Mouse (Mus musculus) 3T3-L1 (cell line): ENCODE measurements around the gene H2-Ob.

Experiments used
- DNase-seq: peaks from one replicate; pipeline ENCODE4 v3.0.0-alpha.2; 2015; ENCODE audit warnings: low read depth, low spot score

H2-Ob gene

GRCm38 (mm10) chr17:34238706-34239105 lies at the start of gene H2-Ob:
TSS of gene H2-Ob (plus strand) at chr17:34238903.
- DNase-seq, result peak; percentile 51

- no peak for DNase-seq
These were observed 49.7 kb upstream of the H2-Ob start for GRCm38 (mm10) chr17:34188986-34189385.

GRCm38 (mm10) chr17:34192852-34193251 lies 45.9 kb upstream of the H2-Ob start:
- no peak for DNase-seq

DNA sequence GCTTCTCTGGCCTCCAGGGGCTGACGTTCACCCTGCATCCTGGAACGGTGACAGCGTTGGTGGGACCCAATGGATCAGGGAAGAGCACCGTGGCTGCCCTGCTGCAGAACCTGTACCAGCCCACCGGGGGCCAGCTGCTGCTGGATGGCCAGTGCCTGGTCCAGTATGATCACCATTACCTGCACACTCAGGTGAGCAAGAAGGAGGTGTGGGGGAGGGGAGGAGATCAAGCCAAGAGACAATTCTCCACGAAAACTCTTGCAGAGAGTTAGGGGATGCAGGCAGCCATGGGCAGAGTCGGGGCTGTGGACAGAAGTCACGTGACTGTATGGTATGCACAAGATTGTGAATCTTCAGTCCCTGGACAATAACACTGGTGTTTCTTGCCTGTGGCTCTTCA lies 45.2 kb upstream of the H2-Ob start:
- no peak for DNase-seq

- DNase-seq, result no peak
These were observed 44.0 kb upstream of the H2-Ob start for GRCm38 (mm10) chr17:34194723-34195122.

GRCm38 (mm10) chr17:34196491-34196890 lies 42.2 kb upstream of the H2-Ob start:
- no peak for DNase-seq

GRCm38 (mm10) chr17:34196941-34197894 lies 41.5 kb upstream of the H2-Ob start, which contains the start of gene Psmb8:
TSS of gene Psmb8 (plus strand) at chr17:34197721.
- DNase-seq, result peak; percentile 73

GRCm38 (mm10) chr17:34197904-34198520 lies 40.7 kb upstream of the H2-Ob start:
- no peak for DNase-seq

DNA sequence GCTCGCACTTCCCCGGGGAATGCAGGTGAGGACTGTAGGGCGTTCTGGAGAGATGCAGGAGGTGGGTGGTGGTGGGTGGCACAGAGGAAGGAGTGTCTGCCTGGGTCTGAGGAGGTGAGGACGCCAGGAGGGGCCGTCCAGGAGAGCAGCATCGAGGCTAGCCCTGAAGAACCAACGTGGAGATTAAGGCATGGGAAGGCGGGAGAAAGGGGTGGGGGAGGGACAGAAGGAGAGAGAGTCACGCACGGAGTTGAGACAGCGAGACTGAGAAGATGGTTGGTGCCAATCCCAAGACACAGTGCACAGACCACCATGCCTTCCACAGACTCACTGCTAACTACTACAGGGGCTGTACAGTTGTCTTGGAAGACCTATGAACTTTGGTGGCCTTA lies 40.2 kb upstream of the H2-Ob start:
- no peak for DNase-seq

DNA sequence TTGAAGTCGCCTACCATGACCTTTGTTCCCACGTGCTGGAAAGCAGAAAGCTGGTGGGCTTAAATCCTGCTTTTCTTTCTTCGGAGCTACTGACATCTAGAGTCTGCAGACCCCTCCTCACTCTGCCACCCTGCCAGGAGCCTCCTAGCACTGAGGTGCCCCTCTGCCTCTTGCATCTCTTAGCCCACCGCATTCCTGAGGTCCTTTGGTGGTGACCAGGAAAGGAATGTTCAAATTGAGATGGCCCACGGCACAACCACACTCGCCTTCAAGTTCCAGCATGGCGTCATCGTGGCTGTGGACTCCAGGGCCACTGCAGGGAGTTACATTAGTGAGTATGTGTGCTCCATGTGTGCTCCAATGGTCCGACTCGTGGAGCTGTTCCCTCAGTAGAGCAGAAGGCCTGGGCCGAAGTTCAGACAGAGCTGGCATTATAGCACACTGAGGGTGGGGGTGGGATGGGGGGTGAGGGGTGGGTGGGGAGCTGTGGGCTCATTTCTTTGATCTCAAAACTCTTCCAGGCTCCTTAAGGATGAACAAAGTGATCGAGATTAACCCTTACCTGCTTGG lies 39.6 kb upstream of the H2-Ob start:
- no peak for DNase-seq

DNA sequence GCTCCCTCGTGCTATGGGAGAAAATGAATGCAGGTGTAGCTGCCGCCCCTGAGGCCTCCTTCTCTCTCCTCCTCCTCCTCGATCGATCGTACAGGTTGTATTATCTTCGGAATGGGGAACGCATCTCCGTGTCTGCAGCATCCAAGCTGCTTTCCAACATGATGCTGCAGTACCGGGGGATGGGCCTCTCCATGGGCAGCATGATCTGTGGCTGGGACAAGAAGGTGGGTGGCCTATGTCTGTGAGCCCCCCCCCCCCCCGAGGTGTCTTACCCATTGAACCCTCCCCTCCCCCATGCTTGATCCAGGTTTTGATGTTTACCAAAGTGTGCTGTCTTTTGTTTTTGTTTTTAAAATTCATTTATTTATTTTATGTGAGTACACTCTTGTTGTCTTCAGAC lies 38.7 kb upstream of the H2-Ob start:
- DNase-seq, result no peak

DNA sequence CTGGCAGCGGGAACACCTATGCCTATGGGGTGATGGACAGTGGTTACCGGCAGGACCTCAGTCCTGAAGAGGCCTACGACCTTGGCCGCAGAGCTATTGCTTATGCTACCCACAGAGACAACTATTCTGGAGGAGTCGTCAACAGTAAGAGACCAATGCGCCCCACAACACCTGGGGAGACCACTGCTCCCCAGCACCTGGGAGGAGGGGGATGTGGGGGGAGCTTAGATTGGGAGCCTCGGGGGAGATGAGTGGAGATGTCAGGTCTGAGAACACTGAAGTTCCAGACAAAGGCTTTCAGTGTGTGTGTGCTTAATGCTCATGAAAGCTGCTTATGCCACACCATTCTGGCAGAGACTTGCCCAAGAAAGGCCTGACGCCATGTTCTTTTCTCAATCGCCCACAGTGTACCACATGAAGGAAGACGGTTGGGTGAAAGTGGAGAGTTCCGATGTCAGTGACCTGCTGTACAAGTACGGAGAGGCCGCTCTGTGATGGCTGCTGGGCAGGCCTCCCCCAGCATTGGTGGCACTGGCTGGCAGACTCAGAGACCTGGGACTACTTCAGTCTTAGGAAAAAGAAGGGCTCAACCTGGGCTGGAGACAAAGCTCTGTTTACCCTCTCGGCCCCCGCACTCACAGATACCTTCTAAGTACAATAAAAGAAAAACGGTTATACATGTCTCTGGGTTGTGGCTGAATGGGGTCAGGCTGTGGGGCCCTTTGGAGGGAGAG lies 37.8 kb upstream of the H2-Ob start:
- no peak for DNase-seq

DNA sequence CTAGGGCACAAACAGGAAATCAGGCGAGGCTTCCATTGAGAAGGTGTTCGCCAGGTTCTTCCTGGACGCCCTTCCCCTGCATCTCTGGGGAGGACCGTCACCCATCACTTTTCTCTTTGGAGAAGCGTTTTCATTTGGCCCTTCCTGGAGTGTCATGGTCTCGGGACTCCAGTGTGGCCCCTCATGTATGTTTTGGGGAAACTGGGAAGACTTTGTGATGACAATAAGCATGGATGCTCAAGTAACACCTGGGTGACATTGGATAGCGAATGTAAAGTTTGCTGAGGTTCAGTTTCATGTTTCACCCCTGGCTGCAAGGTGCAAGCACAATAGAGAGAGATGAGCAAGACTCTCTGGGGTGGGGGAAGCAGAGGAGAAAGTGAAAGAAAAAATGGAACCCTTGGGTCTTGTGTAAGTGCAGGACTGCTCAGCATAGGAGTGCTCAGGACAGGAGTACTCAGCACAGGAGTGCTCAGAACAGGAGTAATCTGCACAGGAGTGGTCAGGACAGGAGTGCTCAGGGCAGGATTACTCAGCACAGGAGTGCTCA lies 37.1 kb upstream of the H2-Ob start:
- DNase-seq, result no peak

- no peak for DNase-seq
These were observed 35.8 kb upstream of the H2-Ob start for GRCm38 (mm10) chr17:34202760-34203442.

DNA sequence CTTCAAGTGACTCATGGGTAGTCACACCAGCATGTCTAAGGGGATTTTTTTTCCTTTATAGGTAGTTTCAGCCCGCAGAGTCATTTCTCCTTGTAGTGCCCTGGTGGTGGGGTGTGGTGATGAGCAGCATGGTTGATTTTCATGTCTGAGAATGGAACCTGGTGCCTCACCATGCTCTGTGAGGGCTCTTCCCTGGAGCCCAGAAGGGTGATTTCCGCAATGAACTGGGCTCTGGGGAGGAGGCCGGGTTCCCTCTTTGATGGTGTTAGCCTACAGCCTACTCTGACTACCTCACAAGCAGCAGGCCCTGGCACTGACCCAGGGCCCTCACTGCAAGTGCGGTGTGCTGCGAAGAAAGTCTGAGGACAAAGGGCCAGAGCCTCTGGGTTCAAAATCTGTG lies 35.3 kb upstream of the H2-Ob start, which contains the start of gene Tap2:
Gene Tap2 (plus strand): TSS at position 84 of the 400 bp plus-strand sequence.
- peak; percentile 34 for DNase-seq

DNA sequence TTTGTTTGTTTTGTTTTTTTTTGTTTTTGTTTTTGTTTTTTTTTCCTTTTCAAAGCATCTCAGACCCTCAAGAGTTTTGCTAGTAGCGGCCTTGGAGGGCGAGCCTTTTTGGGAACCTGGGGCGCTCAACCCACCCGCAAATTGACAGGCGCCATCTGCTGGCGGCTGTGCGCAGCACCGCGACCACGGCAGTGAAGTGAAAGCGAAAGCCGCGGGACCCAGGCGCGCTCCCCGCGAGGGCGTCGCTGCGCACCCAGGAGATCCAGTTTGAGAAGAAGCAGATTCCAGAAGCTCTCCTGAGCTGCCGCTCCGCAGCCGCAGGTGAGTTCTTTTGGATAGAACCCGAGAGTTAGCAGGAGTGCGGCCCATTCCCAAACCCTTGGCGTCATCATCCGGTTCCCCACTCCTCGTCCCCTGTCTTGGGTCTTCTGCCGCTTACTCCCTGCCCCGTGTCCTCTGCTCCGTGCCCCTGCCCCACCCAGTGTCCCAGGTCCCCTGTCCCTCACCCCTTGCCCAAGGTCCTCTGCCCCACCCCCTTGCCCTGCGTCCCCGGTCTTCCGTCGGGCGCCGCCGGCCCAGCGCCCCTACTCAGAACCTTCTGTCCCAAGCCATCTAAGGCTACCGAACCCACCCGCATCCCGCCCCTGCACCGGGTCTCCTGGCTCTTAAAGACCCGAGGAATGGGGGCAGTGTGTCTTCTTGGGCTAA lies 34.2 kb upstream of the H2-Ob start:
- peak; percentile 77 for DNase-seq

DNA sequence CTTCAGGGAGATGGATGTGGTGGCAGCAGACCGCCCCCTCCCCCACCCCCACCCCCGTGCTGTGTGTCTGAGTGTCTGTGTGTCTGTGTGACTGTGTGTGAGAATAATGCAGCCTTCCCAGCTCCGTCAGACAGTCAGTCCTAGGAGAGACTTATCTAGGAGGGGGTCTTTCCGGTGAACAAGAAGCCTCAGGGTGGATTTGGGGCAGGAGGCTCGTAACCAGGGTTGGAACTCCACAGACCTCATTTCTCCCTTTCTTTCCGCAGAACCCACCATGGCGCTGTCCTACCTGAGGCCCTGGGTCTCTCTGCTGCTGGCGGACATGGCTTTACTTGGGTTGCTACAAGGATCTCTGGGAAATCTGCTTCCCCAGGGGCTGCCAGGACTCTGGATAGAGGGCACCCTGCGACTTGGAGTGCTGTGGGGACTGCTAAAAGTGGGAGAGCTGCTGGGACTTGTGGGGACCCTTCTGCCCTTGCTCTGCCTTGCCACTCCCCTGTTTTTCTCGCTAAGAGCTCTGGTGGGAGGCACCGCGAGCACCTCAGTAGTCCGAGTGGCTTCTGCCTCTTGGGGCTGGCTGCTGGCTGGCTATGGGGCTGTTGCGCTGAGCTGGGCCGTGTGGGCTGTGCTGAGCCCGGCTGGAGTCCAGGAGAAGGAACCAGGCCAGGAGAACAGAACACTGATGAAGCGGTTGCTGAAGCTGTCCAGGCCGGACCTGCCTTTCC lies 33.5 kb upstream of the H2-Ob start:
- peak; percentile 24 for DNase-seq

DNA sequence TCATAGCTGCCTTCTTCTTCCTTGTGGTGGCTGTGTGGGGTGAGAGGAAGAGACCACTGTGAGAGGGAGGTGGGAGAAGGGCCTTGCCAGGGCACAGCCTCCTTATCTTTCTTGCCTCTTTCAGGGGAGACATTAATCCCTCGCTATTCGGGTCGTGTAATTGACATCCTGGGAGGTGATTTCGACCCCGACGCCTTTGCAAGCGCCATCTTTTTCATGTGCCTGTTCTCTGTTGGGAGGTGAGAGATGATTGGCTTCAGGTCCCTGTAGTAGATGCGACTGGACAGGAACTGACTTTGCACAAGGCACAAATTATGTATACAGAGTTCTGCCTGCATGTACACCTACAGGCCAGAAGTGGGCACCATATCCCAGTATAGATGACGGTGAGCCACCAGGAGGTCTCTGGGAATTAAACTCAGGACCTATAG lies 32.9 kb upstream of the H2-Ob start:
- DNase-seq, result peak; percentile 73

GRCm38 (mm10) chr17:34206731-34207130 lies 32.0 kb upstream of the H2-Ob start:
- DNase-seq, result no peak
